Mouse (Mus musculus) CH12.LX (cell line): ENCODE results near the gene Rapgef4.

Source experiments
- CTCF ChIP-seq, 2 experiments: IDR thresholded peaks in 1 of 2; conservative IDR thresholded peaks in 1 of 2; 2 replicates each; pipeline ENCODE4 v1.5.1; 2011 to 2012; ENCODE audit warnings: low read depth in 2 of 2, low read length in 2 of 2, improper control_type of control experiment in 1 of 2, inconsistent platforms in 1 of 2, mild to moderate bottlenecking in 1 of 2, moderate library complexity in 1 of 2
- E2F4 ChIP-seq: IDR thresholded peaks from 2 replicates; pipeline ENCODE4 v1.6.1; 2011; ENCODE audit warnings: low read depth, low read length, improper control_type of control experiment; ENCODE audit not compliant: insufficient replicate concordance
- ETS1 ChIP-seq: conservative IDR thresholded peaks from 2 replicates; pipeline ENCODE4 v1.6.1; 2012; ENCODE audit warnings: low read depth, mild to moderate bottlenecking, inconsistent platforms, low read length, improper control_type of control experiment, moderate library complexity
- MAZ ChIP-seq: IDR thresholded peaks from 2 replicates; pipeline ENCODE4 v1.6.1; 2012; ENCODE audit warnings: low read depth, mild to moderate bottlenecking, inconsistent platforms, low read length, improper control_type of control experiment, moderate library complexity
- NELFE ChIP-seq: IDR thresholded peaks from 2 replicates; pipeline ENCODE4 v1.6.1; 2011; ENCODE audit warnings: low read depth, low read length, improper control_type of control experiment
- POLR2A ChIP-seq: IDR thresholded peaks from 2 replicates; pipeline ENCODE4 v1.6.1; 2011; ENCODE audit warnings: low read depth, mild to moderate bottlenecking, improper control_type of control experiment, low read length
- SMC3 ChIP-seq: IDR thresholded peaks from 2 replicates; pipeline ENCODE4 v1.6.1; 2011; ENCODE audit warnings: low read depth, low read length, improper control_type of control experiment
- TBP ChIP-seq: conservative IDR thresholded peaks from 2 replicates; pipeline ENCODE4 v1.6.1; 2011; ENCODE audit warnings: low read depth, low read length, improper control_type of control experiment
- USF1 ChIP-seq: IDR thresholded peaks from 2 replicates; pipeline ENCODE4 v1.6.1; 2014; ENCODE audit warnings: low read depth, mild to moderate bottlenecking, inconsistent platforms, low read length, improper control_type of control experiment
- ZC3H11A ChIP-seq: IDR thresholded peaks from 2 replicates; pipeline ENCODE4 v1.6.1; 2012; ENCODE audit warnings: low read depth, mild to moderate bottlenecking, inconsistent platforms, low read length, improper control_type of control experiment
- ZNF384 ChIP-seq: IDR thresholded peaks from 2 replicates; pipeline ENCODE4 v1.6.1; 2012; ENCODE audit warnings: low read depth, low read length, improper control_type of control experiment, inconsistent platforms

DNA sequence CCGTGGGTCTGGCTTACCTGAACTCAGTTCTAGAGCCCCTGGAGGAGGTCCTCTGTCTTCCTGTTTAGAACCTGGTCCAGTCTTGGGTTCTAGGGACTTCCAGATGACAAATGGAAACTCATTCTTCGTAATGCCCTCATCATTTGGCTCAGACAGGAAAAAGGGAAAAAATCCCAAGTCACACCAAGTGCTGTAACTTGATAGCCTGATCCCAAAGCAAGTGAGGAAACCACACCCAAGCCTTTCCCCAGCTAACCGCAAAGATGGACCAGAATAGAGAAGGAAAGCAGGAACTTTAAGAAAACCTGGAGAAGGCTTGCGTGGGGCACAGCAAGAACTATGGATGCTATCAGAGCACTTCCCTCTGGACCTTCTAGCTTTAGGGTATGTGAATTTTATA lies 167.6 kb downstream of the Rapgef4 start:
- TF ChIP-seq CTCF (conservative IDR thresholded peaks at IDR 0.05 in 1 of 2, IDR thresholded peaks at IDR 0.05 in 1 of 2; ENCODE audit: low read depth in 2 of 2, low read length in 2 of 2), result no peak
- no peak for TF ChIP-seq POLR2A
- no peak for TF ChIP-seq MAZ
- no peak for TF ChIP-seq ZNF384
- no peak for TF ChIP-seq NELFE
- TF ChIP-seq USF1, result no peak
- no peak for TF ChIP-seq ETS1
- TF ChIP-seq SMC3, result no peak
- TF ChIP-seq E2F4, result no peak
- TF ChIP-seq ZC3H11A, result no peak
- TF ChIP-seq TBP, result no peak
